Mouse (Mus musculus) testis, adult 2 months (tissue): ENCODE measurements around the gene Cyp4v3. TPM values are rescaled to one million over a fixed set of nuclear protein-coding genes. Genes with fewer than 3 reads are reported as not detected.
"Not testable (repeated sequence)": the region's sequence is repeated elsewhere in the genome, so short reads cannot be mapped to it uniquely, and the experiment has no call there.

Source experiments
- H3K27ac ChIP-seq: fragments of 200-500 bp; 2 replicates; pipeline ENCODE4 v1.5.1; 2012; ENCODE audit warnings: low read depth, low read length; ENCODE audit not compliant: control insufficient read depth, insufficient read depth
- H3K27me3 ChIP-seq: fragments of 200-500 bp; 2 replicates; pipeline ENCODE4 v1.6.1; 2012; ENCODE audit warnings: mild to moderate bottlenecking, low read length, moderate library complexity; ENCODE audit not compliant: control insufficient read depth, insufficient read depth
- H3K36me3 ChIP-seq: fragments of 200-500 bp; 2 replicates; pipeline ENCODE4 v1.6.1; 2012; ENCODE audit warnings: mild to moderate bottlenecking, low read length; ENCODE audit not compliant: control insufficient read depth, insufficient read depth
- H3K4me1 ChIP-seq: fragments of 200-500 bp; 2 replicates; pipeline ENCODE4 v1.6.1; 2012; ENCODE audit warnings: low read length; ENCODE audit not compliant: control insufficient read depth, insufficient read depth
- H3K4me3 ChIP-seq: fragments of 200-500 bp; 2 replicates; pipeline ENCODE4 v1.5.1; 2012; ENCODE audit warnings: low read depth, mild to moderate bottlenecking, low read length, moderate library complexity, mixed read lengths; ENCODE audit not compliant: control insufficient read depth
- CTCF ChIP-seq: fragments of 200-500 bp; IDR thresholded peaks from 2 replicates; pipeline ENCODE4 v1.5.1; 2012; ENCODE audit warnings: low read depth, mild to moderate bottlenecking, inconsistent platforms, low read length, moderate library complexity; ENCODE audit not compliant: control insufficient read depth, insufficient read depth, insufficient replicate concordance
- POLR2A ChIP-seq: fragments of 200-500 bp; IDR thresholded peaks from 2 replicates; pipeline ENCODE4 v1.6.1; 2012; ENCODE audit warnings: low read depth, mild to moderate bottlenecking, inconsistent platforms, low read length, moderate library complexity; ENCODE audit not compliant: control insufficient read depth
- polyA plus RNA-seq: library from polyadenylated mRNA; depleted of rRNA; stranded (reverse); fragments of >200 nt; gene quantifications from 2 replicates; pipeline ENCODE4 v1.2.3, GENCODE M21; 2012

Gene Cyp4v3
- polyA plus RNA-seq, 1 experiment, result 0.35 TPM

GRCm38 (mm10) chr8:45330856-45331255 is 2.2 kb downstream of the Cyp4v3 start:
- Histone ChIP-seq H3K36me3 (no peaks in the 10 kb centered on the region), H3K4me1 (peaks cover 9% of the 10 kb centered on the region), H3K27me3 (no peaks in the 10 kb centered on the region; the same call in 1 of the 2 replicates), H3K4me3 (no peak overlapping the region), H3K27ac (no peak overlapping the region)
- TF ChIP-seq CTCF, result no peak
- no peak for TF ChIP-seq POLR2A

- Histone ChIP-seq H3K27me3 (no peaks in the 10 kb centered on the region; the same call in 1 of the 2 replicates), H3K4me3 (no peak overlapping the region), H3K36me3 (no peaks in the 10 kb centered on the region), H3K4me1 (peaks cover 9% of the 10 kb centered on the region), H3K27ac (no peak overlapping the region)
- TF ChIP-seq CTCF, result no peak
- no peak for TF ChIP-seq POLR2A
Measured at GRCm38 (mm10) chr8:45329206-45329980, 3.6 kb downstream of the Cyp4v3 start.

- not testable (repeated sequence) for H3K27me3 ChIP-seq, H3K4me1 ChIP-seq, H3K27ac ChIP-seq, H3K36me3 ChIP-seq, H3K4me3 ChIP-seq
Measured at GRCm38 (mm10) chr8:45327076-45327475, 5.9 kb downstream of the Cyp4v3 start.

- Histone ChIP-seq H3K36me3 (no peaks in the 10 kb centered on the region), H3K4me3 (no peak overlapping the region), H3K27ac (no peak overlapping the region), H3K4me1 (no peaks in the 10 kb centered on the region), H3K27me3 (no peaks in the 10 kb centered on the region)
- no peak for TF ChIP-seq CTCF
- TF ChIP-seq POLR2A, result no peak
Measured at GRCm38 (mm10) chr8:45324151-45324550, 8.9 kb downstream of the Cyp4v3 start.

GRCm38 (mm10) chr8:45321365-45321764 is 11.7 kb downstream of the Cyp4v3 start:
- Histone ChIP-seq H3K4me3 (no peak overlapping the region), H3K27me3 (no peaks in the 10 kb centered on the region), H3K27ac (no peak overlapping the region), H3K36me3 (no peaks in the 10 kb centered on the region), H3K4me1 (no peaks in the 10 kb centered on the region)
- no peak for TF ChIP-seq CTCF
- no peak for TF ChIP-seq POLR2A

- no peak overlapping the region for H3K27ac ChIP-seq
- no peaks in the 10 kb centered on the region for H3K36me3 ChIP-seq
- H3K27me3 ChIP-seq, result no peaks in the 10 kb centered on the region
- no peaks in the 10 kb centered on the region for H3K4me1 ChIP-seq
- TF ChIP-seq CTCF (no peak), POLR2A (no peak)
- H3K4me3 ChIP-seq, result no peak overlapping the region
Measured at GRCm38 (mm10) chr8:45320930-45321329, 12.1 kb downstream of the Cyp4v3 start.

DNA sequence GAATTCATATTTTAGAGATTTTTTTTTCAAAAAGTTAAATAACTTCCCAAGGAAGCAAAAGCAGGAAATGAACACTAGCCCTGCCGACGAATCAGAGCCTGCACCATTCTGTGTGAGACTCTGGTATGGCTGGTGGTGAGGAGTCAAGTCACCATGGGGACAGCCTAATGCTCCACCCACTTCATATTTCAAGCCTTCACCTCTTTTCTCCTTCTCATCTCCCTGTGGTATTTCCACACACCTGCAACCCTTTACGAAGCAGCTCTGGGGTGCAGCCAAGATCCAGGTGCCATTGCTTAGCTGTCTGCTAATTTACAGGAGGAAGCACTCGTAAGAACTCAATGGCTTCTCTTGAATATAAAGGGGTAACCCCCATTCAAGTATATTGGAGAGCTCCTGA is 22.0 kb downstream of the Cyp4v3 start:
- no peaks in the 10 kb centered on the region for H3K27me3 ChIP-seq
- H3K36me3 ChIP-seq, result no peaks in the 10 kb centered on the region
- no peak for TF ChIP-seq POLR2A
- no peak for TF ChIP-seq CTCF
- H3K4me1 ChIP-seq, result no peaks in the 10 kb centered on the region
- no peak overlapping the region for H3K27ac ChIP-seq
- H3K4me3 ChIP-seq, result no peak overlapping the region
